Mouse (Mus musculus) left cerebral cortex, adult 8-10 months (tissue): ENCODE data around the gene Plekha5. TPM values are rescaled to one million over a fixed set of nuclear protein-coding genes. Genes with fewer than 3 reads are reported as not detected.

Source experiments
- DNase-seq, 2 experiments: peaks; one replicate each; pipeline ENCODE4 v3.0.0; 2022; ENCODE audit warnings: low spot score in 2 of 2
- total RNA-seq, 4 experiments: library from RNA; stranded (reverse); gene quantifications; 2 replicates each; pipeline ENCODE4 v1.2.4; 2022

Plekha5 gene
- total RNA-seq, 4 experiments from 2014 or later = 124 to 132 (median 127) TPM

- no peak for DNase-seq
These were observed 30.5 kb downstream of the Plekha5 start for GRCm38 (mm10) chr6:140454388-140454787.

GRCm38 (mm10) chr6:140455851-140456250 is 32.0 kb downstream of the Plekha5 start:
- no peak for DNase-seq

- no peak for DNase-seq
These were observed 32.7 kb downstream of the Plekha5 start for GRCm38 (mm10) chr6:140456393-140457163.

GRCm38 (mm10) chr6:140460398-140460797 is 36.5 kb downstream of the Plekha5 start:
- no peak for DNase-seq

- peak in 1 of 2 experiments; percentile 27 for DNase-seq
These were observed 41.0 kb downstream of the Plekha5 start for GRCm38 (mm10) chr6:140464818-140465217.

- no peak for DNase-seq
These were observed 42.2 kb downstream of the Plekha5 start for GRCm38 (mm10) chr6:140465946-140466646.

GRCm38 (mm10) chr6:140466841-140467240 is 43.0 kb downstream of the Plekha5 start:
- DNase-seq = peak in 1 of 2 experiments; percentile 59

GRCm38 (mm10) chr6:140467851-140468250 is 44.0 kb downstream of the Plekha5 start:
- DNase-seq = no peak

GRCm38 (mm10) chr6:140469791-140470190 is 45.9 kb downstream of the Plekha5 start:
- DNase-seq = no peak

- no peak for DNase-seq
These were observed 47.9 kb downstream of the Plekha5 start for GRCm38 (mm10) chr6:140471751-140472150.

GRCm38 (mm10) chr6:140472345-140472744 is 48.5 kb downstream of the Plekha5 start:
- peak in 1 of 2 experiments; percentile 65 for DNase-seq

GRCm38 (mm10) chr6:140475393-140476087 is 51.7 kb downstream of the Plekha5 start:
- no peak for DNase-seq

GRCm38 (mm10) chr6:140476981-140477380 is 53.1 kb downstream of the Plekha5 start:
- no peak for DNase-seq

GRCm38 (mm10) chr6:140478031-140478430 is 54.2 kb downstream of the Plekha5 start:
- DNase-seq = no peak

- DNase-seq = peak in 1 of 2 experiments; percentile 85
These were observed 55.1 kb downstream of the Plekha5 start for GRCm38 (mm10) chr6:140478943-140479342.

GRCm38 (mm10) chr6:140480425-140481081 is 56.7 kb downstream of the Plekha5 start:
- DNase-seq = no peak

GRCm38 (mm10) chr6:140481701-140482460 is 58.0 kb downstream of the Plekha5 start:
- peak in 1 of 2 experiments; percentile 69 for DNase-seq

GRCm38 (mm10) chr6:140484170-140484569 is 60.3 kb downstream of the Plekha5 start:
- DNase-seq = peak in 1 of 2 experiments; percentile 20

GRCm38 (mm10) chr6:140485636-140486035 is 61.8 kb downstream of the Plekha5 start:
- no peak for DNase-seq

GRCm38 (mm10) chr6:140486685-140487084 is 62.8 kb downstream of the Plekha5 start:
- DNase-seq = no peak

- no peak for DNase-seq
These were observed 63.6 kb downstream of the Plekha5 start for GRCm38 (mm10) chr6:140487489-140487888.
